Mouse (Mus musculus) spleen, adult 2 months (tissue): ENCODE results near the gene Hnrnpul2. TPM values are rescaled to one million over a fixed set of nuclear protein-coding genes. Genes with fewer than 3 reads are reported as not detected.

ENCODE experiments used
- DNase-seq, 2 experiments: peaks; one replicate each; pipeline versions ENCODE4 v3.0.0 to v3.0.0-alpha.2; 2012 to 2021; ENCODE audit warnings: low spot score in 2 of 2, low read depth in 1 of 2
- H3K27ac ChIP-seq: fragments of 200-500 bp; 2 replicates; pipeline ENCODE4 v1.5.1; 2012; ENCODE audit warnings: low read length, inconsistent platforms; ENCODE audit not compliant: insufficient read depth
- H3K27me3 ChIP-seq: fragments of 200-500 bp; 2 replicates; pipeline ENCODE4 v1.6.1; 2012; ENCODE audit warnings: mild to moderate bottlenecking, moderate library complexity, low read length, inconsistent platforms; ENCODE audit not compliant: control insufficient read depth, insufficient read depth
- H3K36me3 ChIP-seq: fragments of 200-500 bp; 2 replicates; pipeline ENCODE4 v1.6.1; 2012; ENCODE audit warnings: mild to moderate bottlenecking, low read length, inconsistent platforms; ENCODE audit not compliant: control insufficient read depth, insufficient read depth
- H3K4me1 ChIP-seq: fragments of 200-500 bp; 2 replicates; pipeline ENCODE4 v1.6.1; 2011; ENCODE audit warnings: inconsistent platforms; ENCODE audit not compliant: control insufficient read depth, insufficient read depth, insufficient read length
- H3K4me3 ChIP-seq: fragments of 200-500 bp; 2 replicates; pipeline ENCODE4 v1.5.1; 2011; ENCODE audit warnings: mild to moderate bottlenecking, inconsistent platforms; ENCODE audit not compliant: insufficient read depth, insufficient read length; ENCODE audit errors: extremely low read depth
- CTCF ChIP-seq: fragments of 200-500 bp; IDR thresholded peaks from 2 replicates; pipeline ENCODE4 v1.5.1; 2011; ENCODE audit warnings: mild to moderate bottlenecking, inconsistent platforms; ENCODE audit not compliant: insufficient read depth, insufficient read length, insufficient replicate concordance; ENCODE audit errors: extremely low read depth
- POLR2A ChIP-seq: fragments of 200-500 bp; IDR thresholded peaks from 2 replicates; pipeline ENCODE4 v1.6.1; 2011; ENCODE audit warnings: low read depth, low read length, inconsistent platforms
- WGBS: fragments of 180-500 bp; shearing (Covaris S2); methylation state at CpG from one replicate; pipeline ENCODE4 v1.1.7; 2018; 5-methylcytosine and 5-hydroxymethylcytosine counted together
- polyA plus RNA-seq: library from polyadenylated mRNA; depleted of rRNA; stranded (reverse); fragments of >200 nt; gene quantifications from 2 replicates; pipeline ENCODE4 v1.2.3, GENCODE M21; 2012

Hnrnpul2 gene
- polyA plus RNA-seq, 1 experiment, result 22.0 TPM

- DNase-seq, result peak; percentile 91 to 96
- under 1% methylated on average over 30 of the region's 30 CpGs for WGBS
- Histone ChIP-seq H3K27me3 (no peaks in the 10 kb centered on the region), H3K36me3 (peaks cover 2% of the 10 kb centered on the region; the same call in 1 of the 2 replicates), H3K4me3 (peak within 1 kb of the TSS; percentile 79), H3K4me1 (peaks cover 3% of the 10 kb centered on the region), H3K27ac (peak within 1 kb of the TSS; percentile 76)
- TF ChIP-seq CTCF (no peak), POLR2A (peak; percentile 67)
Observed at GRCm38 (mm10) chr19:8802130-8802821, 17.5 kb upstream of the Hnrnpul2 start, which contains the start of gene Zbtb3. Gene Zbtb3 (plus strand): TSS chr19:8802555.

GRCm38 (mm10) chr19:8803204-8803780 lies 16.5 kb upstream of the Hnrnpul2 start:
- Histone ChIP-seq H3K4me3 (no peak overlapping the region), H3K27me3 (no peaks in the 10 kb centered on the region), H3K27ac (no peak overlapping the region), H3K4me1 (peaks cover 3% of the 10 kb centered on the region), H3K36me3 (peaks cover 3% of the 10 kb centered on the region; the same call in 1 of the 2 replicates)
- TF ChIP-seq CTCF (no peak), POLR2A (no peak)
- 81% methylated on average over 9 of the region's 9 CpGs for WGBS
- DNase-seq, result no peak

- Histone ChIP-seq H3K27me3 (no peaks in the 10 kb centered on the region), H3K4me3 (no peak overlapping the region), H3K27ac (no peak overlapping the region), H3K4me1 (peaks cover 3% of the 10 kb centered on the region), H3K36me3 (peaks cover 5% of the 10 kb centered on the region; the same call in 1 of the 2 replicates)
- WGBS, result 80% methylated on average over 11 of the region's 11 CpGs
- no peak for TF ChIP-seq CTCF
- TF ChIP-seq POLR2A, result no peak
- no peak for DNase-seq
Observed at GRCm38 (mm10) chr19:8803879-8804660, 15.7 kb upstream of the Hnrnpul2 start.

DNA sequence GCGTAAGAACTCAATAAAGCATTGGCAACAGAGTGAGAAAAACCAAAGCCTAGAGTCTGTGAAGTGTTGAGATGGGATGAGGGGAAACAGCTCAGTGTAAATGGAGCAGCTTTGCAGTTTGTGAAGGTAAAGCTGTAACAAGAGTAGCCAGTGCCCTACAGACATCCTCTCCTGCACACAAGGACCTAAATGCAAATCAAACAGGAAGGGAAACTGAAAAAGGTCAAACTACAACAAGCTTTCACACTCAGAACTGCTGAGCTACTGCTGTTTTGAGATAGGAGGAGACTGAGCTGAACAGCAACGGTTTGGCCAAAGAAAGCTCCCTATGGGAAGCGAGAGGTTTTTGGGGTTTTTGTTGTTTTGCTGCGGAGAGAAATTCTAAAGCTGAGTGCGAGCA lies 13.0 kb upstream of the Hnrnpul2 start:
- peak overlapping the region; percentile 91 for H3K27ac ChIP-seq
- peaks cover 18% of the 10 kb centered on the region for H3K36me3 ChIP-seq

DNA sequence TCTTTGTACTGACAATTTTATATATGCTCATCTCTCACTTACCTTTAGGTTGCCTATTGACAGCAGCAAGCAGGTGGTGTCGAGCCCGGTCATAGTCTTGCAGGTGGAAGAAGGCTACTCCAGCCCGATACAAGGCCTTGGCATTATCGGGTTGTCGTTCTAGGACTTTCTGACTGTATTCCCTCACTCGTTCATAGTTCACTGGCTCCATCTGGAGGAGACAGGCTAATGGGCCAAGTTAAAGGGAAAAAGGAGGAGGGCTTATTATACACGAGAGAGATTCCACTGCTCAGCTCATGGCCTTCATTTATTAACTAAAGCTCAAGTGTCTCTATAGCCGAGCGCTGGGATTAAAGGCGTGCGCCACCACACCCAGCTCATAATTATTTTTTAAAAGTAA lies 4.0 kb upstream of the Hnrnpul2 start:
- Histone ChIP-seq H3K4me1 (peaks cover 3% of the 10 kb centered on the region), H3K36me3 (peaks cover 18% of the 10 kb centered on the region), H3K27ac (no peak overlapping the region), H3K27me3 (no peaks in the 10 kb centered on the region), H3K4me3 (no peak overlapping the region)
- 89% methylated on average over 11 of the region's 11 CpGs for WGBS
- TF ChIP-seq CTCF (no peak), POLR2A (no peak)
- DNase-seq, result no peak

More for the DNA sequence above, 13.0 kb upstream of the Hnrnpul2 start:
- Histone ChIP-seq H3K27me3 (no peaks in the 10 kb centered on the region), H3K4me3 (peak overlapping the region; percentile 17; the same call in 1 of the 2 replicates), H3K4me1 (peaks cover 5% of the 10 kb centered on the region)
- peak in 1 of 2 experiments; percentile 12 for DNase-seq
- 65% methylated on average over 5 of the region's 5 CpGs for WGBS
- TF ChIP-seq POLR2A (no peak), CTCF (no peak)

GRCm38 (mm10) chr19:8817001-8817400 lies 2.8 kb upstream of the Hnrnpul2 start:
- Histone ChIP-seq H3K36me3 (peaks cover 13% of the 10 kb centered on the region; the same call in 1 of the 2 replicates), H3K27ac (no peak overlapping the region), H3K4me1 (peaks cover 5% of the 10 kb centered on the region), H3K27me3 (no peaks in the 10 kb centered on the region), H3K4me3 (no peak overlapping the region)
- no peak for DNase-seq
- 77% methylated on average over 3 of the region's 3 CpGs for WGBS
- TF ChIP-seq CTCF (no peak), POLR2A (no peak)
